Mouse (Mus musculus) retina, postnatal 1 day (tissue): ENCODE data around the gene Tmem106b.

Source experiments
- DNase-seq: peaks from one replicate; pipeline ENCODE4 v3.0.0-alpha.2; 2012

Gene Tmem106b

GRCm38 (mm10) chr6:13069302-13070146 lies at the start of gene Tmem106b:
TSS of gene Tmem106b (plus strand) at chr6:13069759.
- peak; percentile 97 for DNase-seq

- peak; percentile 40 for DNase-seq
Measured at GRCm38 (mm10) chr6:13021245-13022100, 48.1 kb upstream of the Tmem106b start.

- DNase-seq, result no peak
Measured at GRCm38 (mm10) chr6:13030558-13030957, 39.0 kb upstream of the Tmem106b start.

- peak; percentile 38 for DNase-seq
Measured at GRCm38 (mm10) chr6:13030961-13031360, 38.6 kb upstream of the Tmem106b start.

DNA sequence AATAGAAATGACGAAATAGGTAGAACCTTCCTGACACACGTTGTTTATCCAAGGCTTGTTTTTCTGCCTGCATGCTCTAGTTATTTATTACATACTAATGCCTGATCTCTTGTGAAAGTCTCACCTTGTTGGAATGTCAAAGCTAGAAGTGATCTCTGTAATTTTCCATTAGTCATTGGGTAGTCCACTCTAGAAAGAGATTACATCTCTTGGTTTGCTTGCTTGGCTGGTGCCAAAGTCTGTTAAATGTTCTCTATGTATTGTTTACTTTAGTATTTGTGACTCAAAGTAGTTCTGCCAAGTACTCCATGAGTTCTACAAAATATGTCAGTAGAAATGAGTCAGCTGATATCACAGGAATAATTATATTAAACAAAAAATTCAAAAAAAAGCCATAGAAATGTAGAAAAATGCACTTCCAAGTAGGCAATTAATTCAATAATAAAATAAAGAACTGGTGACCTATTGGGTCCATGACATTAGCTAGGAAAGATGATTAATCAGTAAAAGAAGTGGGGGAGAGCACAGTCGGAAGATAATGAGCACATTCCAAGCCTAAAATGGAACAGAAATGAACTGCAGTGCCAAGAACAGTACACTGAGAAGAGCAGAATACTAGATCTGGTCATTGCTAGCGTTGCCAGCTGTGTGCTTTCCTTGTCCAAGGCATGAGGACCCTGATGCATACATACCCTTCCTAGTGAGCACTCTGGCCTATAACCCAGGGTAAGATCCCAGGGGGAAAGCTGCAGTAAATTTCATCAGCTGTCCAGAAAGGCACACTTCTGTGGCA lies 17.0 kb upstream of the Tmem106b start:
- DNase-seq, result no peak

GRCm38 (mm10) chr6:13061276-13062039 lies 8.1 kb upstream of the Tmem106b start:
- no peak for DNase-seq

GRCm38 (mm10) chr6:13062063-13062462 lies 7.5 kb upstream of the Tmem106b start:
- no peak for DNase-seq

DNA sequence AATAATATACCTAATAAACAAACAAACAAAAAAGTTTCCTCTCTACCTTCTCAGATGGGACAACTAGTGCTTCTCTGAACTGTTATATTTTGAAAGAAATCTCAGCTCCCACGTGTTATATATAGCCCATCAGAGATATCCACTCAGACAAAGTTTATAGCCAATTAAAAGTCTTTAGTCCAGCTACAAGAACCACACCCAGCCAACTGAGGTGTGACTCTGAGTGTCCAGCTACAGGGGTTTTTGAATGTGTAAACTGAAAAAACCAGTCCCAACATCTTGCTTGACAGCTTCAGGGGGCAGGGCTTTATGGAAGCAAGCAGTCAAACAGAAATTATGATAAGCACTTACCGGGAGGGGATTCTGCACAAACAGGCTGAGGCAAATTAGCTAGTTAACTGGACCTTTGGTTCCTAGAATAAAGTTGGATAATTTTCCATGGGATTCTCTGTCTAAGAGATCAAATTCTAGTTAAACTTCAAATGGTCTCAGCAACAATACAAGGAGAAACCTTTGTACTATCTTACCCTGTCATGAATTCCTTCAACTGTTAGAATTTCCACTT lies 6.8 kb upstream of the Tmem106b start:
- no peak for DNase-seq

DNA sequence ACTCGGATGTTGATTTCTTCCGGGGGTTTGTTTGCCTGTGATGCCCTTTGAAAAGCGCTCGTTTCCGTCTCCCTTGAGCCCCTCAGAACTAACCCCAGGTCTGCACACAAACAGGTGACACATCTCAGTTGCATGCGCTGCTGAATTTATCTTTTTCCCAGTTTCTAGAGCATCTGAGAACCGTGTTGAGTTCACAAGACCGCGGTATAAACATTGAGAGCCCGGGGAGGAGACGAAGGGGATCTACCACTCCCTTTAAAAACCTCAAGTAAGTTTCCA lies 527 bp downstream of the Tmem106b start:
- DNase-seq, result no peak

- peak; percentile 33 for DNase-seq
Measured at GRCm38 (mm10) chr6:13070485-13070884, 926 bp downstream of the Tmem106b start.

DNA sequence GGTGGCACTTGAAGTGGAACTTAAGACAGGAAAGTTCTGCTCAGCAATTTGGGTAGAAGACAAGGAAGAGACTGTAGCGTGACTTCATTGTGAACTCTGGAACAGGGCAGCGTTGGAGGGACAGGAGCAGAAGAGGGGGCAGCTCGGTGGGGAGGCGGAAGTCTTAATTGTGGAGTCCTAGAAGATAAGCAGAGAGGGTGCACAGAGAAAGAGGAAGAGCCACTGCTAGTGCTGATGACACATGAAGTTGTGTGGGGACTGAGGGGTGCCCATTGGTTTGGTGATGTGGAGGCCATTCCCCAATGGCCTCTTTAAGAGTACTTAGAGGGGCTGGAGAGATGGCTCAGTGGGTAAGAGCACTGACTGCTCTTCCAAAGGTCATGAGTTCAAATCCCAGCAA lies 3.5 kb downstream of the Tmem106b start:
- no peak for DNase-seq

DNA sequence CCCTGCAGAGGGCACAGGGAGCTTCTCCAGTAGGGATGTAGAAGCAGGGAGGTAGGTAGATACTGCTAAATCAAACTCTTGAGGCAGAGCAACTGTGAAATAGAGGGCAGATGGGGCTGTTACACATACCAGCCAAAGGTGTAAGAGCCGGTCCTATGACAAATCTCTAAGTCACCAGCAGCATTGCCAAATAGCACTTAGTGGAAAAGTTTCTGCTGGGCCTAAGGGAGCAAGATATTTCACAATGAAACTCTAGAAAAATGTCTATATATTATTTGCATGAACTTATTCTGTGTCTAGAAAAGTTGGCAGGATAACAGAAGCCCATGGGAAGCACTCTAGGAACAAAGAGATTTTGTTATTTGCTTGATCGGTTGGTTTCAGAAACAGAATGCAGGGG lies 4.3 kb downstream of the Tmem106b start:
- no peak for DNase-seq

DNA sequence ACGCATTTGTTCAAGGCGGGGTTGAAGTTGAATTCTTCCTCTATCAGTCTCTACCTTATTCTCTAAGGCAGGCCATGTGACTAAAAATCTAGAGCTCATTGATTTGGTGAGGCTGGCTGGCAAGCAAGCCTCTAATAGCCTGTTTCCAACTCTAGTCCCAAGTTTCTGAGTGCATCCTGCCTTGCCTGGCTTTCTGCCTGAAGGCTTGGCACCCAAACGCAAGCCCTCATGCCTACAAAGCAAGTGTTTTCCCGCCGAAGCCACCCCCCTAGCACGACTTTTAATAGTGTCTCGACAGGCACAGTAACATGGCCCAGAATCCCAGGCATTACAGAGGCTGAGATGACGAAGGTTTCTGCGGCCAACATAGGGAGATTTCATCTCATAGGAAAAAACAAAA lies 13.3 kb downstream of the Tmem106b start:
- DNase-seq, result no peak

GRCm38 (mm10) chr6:13096656-13097435 lies 27.3 kb downstream of the Tmem106b start:
- DNase-seq, result peak; percentile 11

GRCm38 (mm10) chr6:13100137-13100536 lies 30.6 kb downstream of the Tmem106b start:
- DNase-seq, result no peak

GRCm38 (mm10) chr6:13108662-13109061 lies 39.1 kb downstream of the Tmem106b start:
- no peak for DNase-seq

DNA sequence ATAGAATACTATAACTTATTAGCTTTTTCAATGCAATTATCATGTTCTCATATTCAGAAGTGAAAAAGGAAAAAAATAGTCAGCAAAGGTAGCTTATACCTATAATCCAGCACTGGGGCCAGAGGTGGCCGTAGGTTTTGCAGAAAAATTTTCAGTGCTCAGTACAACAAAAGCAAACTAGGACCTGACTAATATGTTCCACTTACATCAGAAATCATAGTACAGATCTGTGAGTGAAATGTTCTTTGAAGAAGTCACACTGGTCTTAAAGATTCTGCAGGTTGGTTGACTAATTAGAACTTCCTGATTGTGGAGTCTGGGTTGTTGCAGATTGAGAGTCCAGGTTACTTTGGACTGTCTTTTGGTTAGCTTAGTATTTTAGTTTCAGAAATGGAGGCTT lies 67.7 kb downstream of the Tmem106b start:
- DNase-seq, result no peak
